Mouse (Mus musculus): ENCODE data around the gene Pabpn1. TPM values are rescaled to one million over a fixed set of nuclear protein-coding genes. Genes with fewer than 3 reads are reported as not detected.
"Not testable (repeated sequence)": the region's sequence is repeated elsewhere in the genome, so short reads cannot be mapped to it uniquely, and the experiment has no call there.

Pabpn1 gene
- polyA plus RNA-seq, 1 experiment from 2014 or later, result 111 TPM

- Histone ChIP-seq H3K4me1 (0 out of 2 replicates have a peak, but pooled peaks cover 3% of the 10 kb centered on the region), H3K27me3 (replicated peaks) (no peaks in the 10 kb centered on the region), H3K9me3 (no peaks in the 10 kb centered on the region), H3K27ac (no peak overlapping the region), H3K36me3 (no peaks in the 10 kb centered on the region), H3K4me3 (replicated peaks) (no peak overlapping the region), H3K4me2 (no peak overlapping the region), H3K9ac (no peak overlapping the region)
- WGBS, result 80% methylated on average over 3 of the region's 3 CpGs
- no peak for ATAC-seq (ENCODE audit: insufficient read depth, low FRiP score, low read depth)
These were observed 47.9 kb downstream of the Pabpn1 start for GRCm38 (mm10) chr14:54940176-54940530.

- Histone ChIP-seq H3K4me1 (no peaks in the 10 kb centered on the region), H3K27me3 (replicated peaks) (no peaks in the 10 kb centered on the region), H3K36me3 (no peaks in the 10 kb centered on the region), H3K4me3 (replicated peaks) (no peak overlapping the region), H3K4me2 (no peak overlapping the region), H3K9me3 (no peaks in the 10 kb centered on the region), H3K27ac (no peak overlapping the region), H3K9ac (no peak overlapping the region)
- no peak for ATAC-seq (ENCODE audit: insufficient read depth, low FRiP score, low read depth)
- WGBS, result 56% methylated on average over 13 of the region's 13 CpGs
These were observed 49.0 kb downstream of the Pabpn1 start for GRCm38 (mm10) chr14:54941024-54941978.

- Histone ChIP-seq H3K4me1 (no peaks in the 10 kb centered on the region), H3K9me3 (no peaks in the 10 kb centered on the region), H3K27me3 (replicated peaks) (no peaks in the 10 kb centered on the region), H3K4me2 (no peak overlapping the region), H3K36me3 (no peaks in the 10 kb centered on the region), H3K27ac (no peak overlapping the region), H3K4me3 (replicated peaks) (no peak overlapping the region), H3K9ac (no peak overlapping the region)
- 87% methylated on average over 8 of the region's 8 CpGs for WGBS
- no peak for ATAC-seq (ENCODE audit: insufficient read depth, low FRiP score, low read depth)
These were observed 50.2 kb downstream of the Pabpn1 start for GRCm38 (mm10) chr14:54942479-54942878.

- 92% methylated on average over 7 of the region's 7 CpGs for WGBS
- ATAC-seq (ENCODE audit: insufficient read depth, low FRiP score, low read depth), result no peak
- Histone ChIP-seq H3K4me3 (replicated peaks) (no peak overlapping the region), H3K27me3 (replicated peaks) (no peaks in the 10 kb centered on the region), H3K36me3 (no peaks in the 10 kb centered on the region), H3K9ac (no peak overlapping the region), H3K27ac (no peak overlapping the region), H3K4me1 (no peaks in the 10 kb centered on the region), H3K9me3 (no peaks in the 10 kb centered on the region), H3K4me2 (no peak overlapping the region)
These were observed 51.7 kb downstream of the Pabpn1 start for GRCm38 (mm10) chr14:54943971-54944370.

GRCm38 (mm10) chr14:54944939-54945338, 52.6 kb downstream of the Pabpn1 start:
- H3K36me3 ChIP-seq, result no peaks in the 10 kb centered on the region
- H3K4me3 ChIP-seq (replicated peaks), result no peak overlapping the region
- H3K27me3 ChIP-seq (replicated peaks), result no peaks in the 10 kb centered on the region
- ATAC-seq (ENCODE audit: insufficient read depth, low FRiP score, low read depth), result no peak
- 58% methylated on average over 2 of the region's 2 CpGs for WGBS
- no peak overlapping the region for H3K27ac ChIP-seq
- no peak overlapping the region for H3K9ac ChIP-seq
- H3K4me2 ChIP-seq, result no peak overlapping the region
- H3K4me1 ChIP-seq, result no peaks in the 10 kb centered on the region
- H3K9me3 ChIP-seq, result no peaks in the 10 kb centered on the region

GRCm38 (mm10) chr14:54945975-54946704, 53.8 kb downstream of the Pabpn1 start:
- Histone ChIP-seq H3K27ac (no peak overlapping the region), H3K9me3 (no peaks in the 10 kb centered on the region), H3K9ac (no peak overlapping the region), H3K4me1 (no peaks in the 10 kb centered on the region), H3K27me3 (replicated peaks) (no peaks in the 10 kb centered on the region), H3K4me3 (replicated peaks) (no peak overlapping the region), H3K36me3 (no peaks in the 10 kb centered on the region), H3K4me2 (no peak overlapping the region)
- ATAC-seq (ENCODE audit: insufficient read depth, low FRiP score, low read depth), result no peak
- WGBS, result 76% methylated on average over 19 of the region's 19 CpGs

GRCm38 (mm10) chr14:54947008-54947407, 54.7 kb downstream of the Pabpn1 start:
- not testable (repeated sequence) for H3K36me3 ChIP-seq; ATAC-seq (ENCODE audit: insufficient read depth, low FRiP score, low read depth); H3K9me3 ChIP-seq; H3K4me2 ChIP-seq; H3K4me1 ChIP-seq; H3K9ac ChIP-seq; H3K27me3 ChIP-seq (replicated peaks); H3K27ac ChIP-seq; H3K4me3 ChIP-seq (replicated peaks)
- WGBS, result 85% methylated on average over 11 of the region's 11 CpGs

Other genes starting within 250 kb of the Pabpn1 start
- gene 1700123O20Rik, start 206.3 kb upstream of the Pabpn1 start, polyA plus RNA-seq (2015; fragmentation: Nextera tagmentation; extraction: Ambion mirVana), result 79.3 and 84.8 TPM in 2 replicates
- 111 and 116 TPM in 2 replicates for gene Acin1, start 205.6 kb upstream of the Pabpn1 start, polyA plus RNA-seq (2015; fragmentation: Nextera tagmentation; extraction: Ambion mirVana)
- gene Gm29776, start 193.7 kb upstream of the Pabpn1 start, polyA plus RNA-seq (2015; fragmentation: Nextera tagmentation; extraction: Ambion mirVana), result 0.05 and 0.15 TPM in 2 replicates
- 1.3 and 1.5 TPM in 2 replicates for gene Cebpe, start 180.3 kb upstream of the Pabpn1 start, polyA plus RNA-seq (2015; fragmentation: Nextera tagmentation; extraction: Ambion mirVana)
- gene Slc7a8, start 110.6 kb upstream of the Pabpn1 start, polyA plus RNA-seq (2015; fragmentation: Nextera tagmentation; extraction: Ambion mirVana), result 8.1 and 12.8 TPM in 2 replicates
- 0.18 TPM in 1 of 2 replicates, not detected in the other for gene Rnf212b, start 78.4 kb upstream of the Pabpn1 start, polyA plus RNA-seq (2015; fragmentation: Nextera tagmentation; extraction: Ambion mirVana)
- gene Homez, start 21.5 kb upstream of the Pabpn1 start, polyA plus RNA-seq (2015; fragmentation: Nextera tagmentation; extraction: Ambion mirVana), result 8.4 and 10.6 TPM in 2 replicates
- 2.4 and 2.7 TPM in 2 replicates for gene Ppp1r3e, start 14.9 kb upstream of the Pabpn1 start, polyA plus RNA-seq (2015; fragmentation: Nextera tagmentation; extraction: Ambion mirVana)
- 4.2 and 4.3 TPM in 2 replicates for gene Bcl2l2, start 9.1 kb upstream of the Pabpn1 start, polyA plus RNA-seq (2015; fragmentation: Nextera tagmentation; extraction: Ambion mirVana)
- 0.19 and 0.53 TPM in 2 replicates for gene Gm20521, start 9.1 kb upstream of the Pabpn1 start, polyA plus RNA-seq (2015; fragmentation: Nextera tagmentation; extraction: Ambion mirVana)
- gene Slc22a17, start 20.6 kb downstream of the Pabpn1 start, polyA plus RNA-seq (2015; fragmentation: Nextera tagmentation; extraction: Ambion mirVana), result 45.5 and 48.6 TPM in 2 replicates
- gene Efs, start 33.6 kb downstream of the Pabpn1 start, polyA plus RNA-seq (2015; fragmentation: Nextera tagmentation; extraction: Ambion mirVana), result 27.7 and 30.4 TPM in 2 replicates
- gene Il25, start 40.2 kb downstream of the Pabpn1 start, polyA plus RNA-seq (2015; fragmentation: Nextera tagmentation; extraction: Ambion mirVana), result 0.13 TPM in 1 of 2 replicates, not detected in the other
- gene Cmtm5, start 43.8 kb downstream of the Pabpn1 start, polyA plus RNA-seq (2015; fragmentation: Nextera tagmentation; extraction: Ambion mirVana), result 3.6 and 4.6 TPM in 2 replicates
- gene Myh6, start 74.4 kb downstream of the Pabpn1 start, polyA plus RNA-seq (2015; fragmentation: Nextera tagmentation; extraction: Ambion mirVana), result 2.3 and 2.4 TPM in 2 replicates
- not detected in 2 replicates for gene Gm17428, start 84.4 kb downstream of the Pabpn1 start, polyA plus RNA-seq (2015; fragmentation: Nextera tagmentation; extraction: Ambion mirVana)
- 5.3 and 7.5 TPM in 2 replicates for gene Myh7, start 102.1 kb downstream of the Pabpn1 start, polyA plus RNA-seq (2015; fragmentation: Nextera tagmentation; extraction: Ambion mirVana)
- 81.2 and 88.0 TPM in 2 replicates for gene Ngdn, start 123.0 kb downstream of the Pabpn1 start, polyA plus RNA-seq (2015; fragmentation: Nextera tagmentation; extraction: Ambion mirVana)
- 4.4 and 5.1 TPM in 2 replicates for gene Zfhx2, start 199.8 kb downstream of the Pabpn1 start, polyA plus RNA-seq (2015; fragmentation: Nextera tagmentation; extraction: Ambion mirVana)
- 19.4 and 21.6 TPM in 2 replicates for gene Thtpa, start 202.3 kb downstream of the Pabpn1 start, polyA plus RNA-seq (2015; fragmentation: Nextera tagmentation; extraction: Ambion mirVana)
- 38.5 and 42.5 TPM in 2 replicates for gene Ap1g2, start 214.1 kb downstream of the Pabpn1 start, polyA plus RNA-seq (2015; fragmentation: Nextera tagmentation; extraction: Ambion mirVana)
- 1.6 and 2.1 TPM in 2 replicates for gene Jph4, start 224.4 kb downstream of the Pabpn1 start, polyA plus RNA-seq (2015; fragmentation: Nextera tagmentation; extraction: Ambion mirVana)

Data from stomach, embryonic 15.5 days (tissue).